Mouse (Mus musculus) forebrain, embryonic 13.5 days (tissue): ENCODE data around the gene Fli1. TPM values are rescaled to one million over a fixed set of nuclear protein-coding genes. Genes with fewer than 3 reads are reported as not detected.

Source experiments
- ATAC-seq: fragments of 200-750 bp; cut with Nextera tagmentation; 2 replicates; pipeline ENCODE4 v1.8.0; 2017
- H3K27ac ChIP-seq: fragments of 300-500 bp; sonication (generic); 2 replicates; pipeline ENCODE4 v1.5.1; 2015; ENCODE audit warnings: inconsistent platforms, mild to moderate bottlenecking, moderate library complexity
- H3K27me3 ChIP-seq: fragments of 300-500 bp; sonication (generic); 2 replicates; pipeline ENCODE4 v1.6.1; 2015; ENCODE audit warnings: mild to moderate bottlenecking, inconsistent platforms
- H3K36me3 ChIP-seq: fragments of 300-500 bp; sonication (generic); 2 replicates; pipeline ENCODE4 v1.6.1; 2015; ENCODE audit warnings: mild to moderate bottlenecking, inconsistent platforms; ENCODE audit not compliant: poor library complexity, severe bottlenecking
- H3K4me1 ChIP-seq: fragments of 300-500 bp; sonication (generic); 2 replicates; pipeline ENCODE4 v1.6.1; 2015; ENCODE audit warnings: inconsistent platforms
- H3K4me2 ChIP-seq: fragments of 300-500 bp; sonication (generic); 2 replicates; pipeline ENCODE4 v1.6.1; 2015; ENCODE audit warnings: inconsistent platforms, mild to moderate bottlenecking, moderate library complexity
- H3K4me3 ChIP-seq: fragments of 300-500 bp; sonication (generic); 2 replicates; pipeline ENCODE4 v1.5.1; 2015; ENCODE audit warnings: mild to moderate bottlenecking, inconsistent platforms
- H3K9ac ChIP-seq: fragments of 300-500 bp; sonication (generic); 2 replicates; pipeline ENCODE4 v1.6.1; 2015; ENCODE audit warnings: mild to moderate bottlenecking, inconsistent platforms
- H3K9me3 ChIP-seq: fragments of 300-500 bp; sonication (generic); replicated peaks from 2 replicates; pipeline ENCODE4 v1.6.1; 2016; ENCODE audit warnings: inconsistent platforms
- WGBS: fragments of 180-500 bp; shearing (Covaris S2); methylation state at CpG from one replicate; pipeline ENCODE4 v1.1.7; 2015; 5-methylcytosine and 5-hydroxymethylcytosine counted together
- polyA plus RNA-seq: library from polyadenylated mRNA; unstranded; fragments of >200 nt; fragmentation: Nextera tagmentation; extraction: Ambion mirVana; gene quantifications from 2 replicates; pipeline ENCODE4 v1.2.1, GENCODE M21; 2015

Fli1 gene
- polyA plus RNA-seq, 1 experiment from 2014 or later = 7.0 TPM

DNA sequence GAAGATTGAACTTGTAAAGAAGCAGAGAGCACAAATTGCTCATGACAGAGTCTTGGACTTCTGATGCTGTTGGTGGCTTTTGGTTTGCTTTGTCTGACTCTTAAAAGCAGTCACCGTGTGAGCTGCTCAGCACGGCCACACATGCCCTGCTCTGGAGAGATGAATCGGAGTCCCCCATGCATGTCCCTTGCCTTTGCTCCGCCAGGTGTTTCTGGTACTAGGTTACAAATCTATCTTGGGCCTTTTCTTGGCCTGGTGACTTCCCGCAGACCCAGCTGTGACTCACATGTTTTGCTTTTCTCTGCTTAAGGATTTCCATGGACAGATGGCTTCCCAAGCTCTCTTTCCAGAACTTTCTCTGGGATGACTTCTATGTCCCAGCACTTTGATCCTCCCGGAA lies 169.0 kb downstream of the Fli1 start:
- Histone ChIP-seq H3K27me3 (no peaks in the 10 kb centered on the region), H3K4me3 (no peak overlapping the region), H3K27ac (no peak overlapping the region), H3K4me1 (peaks cover 12% of the 10 kb centered on the region), H3K9me3 (no peaks in the 10 kb centered on the region), H3K4me2 (no peak overlapping the region), H3K9ac (no peak overlapping the region), H3K36me3 (no peaks in the 10 kb centered on the region)
- 90% methylated on average over 6 of the region's 6 CpGs for WGBS
- no peak for ATAC-seq

Other genes with a start within 250 kb of the Fli1 start
- gene Kcnj5, start 198.5 kb downstream of the Fli1 start, polyA plus RNA-seq = 1.2 and 1.3 TPM in 2 replicates
- not detected in 2 replicates for gene Kcnj1, start 170.4 kb downstream of the Fli1 start, polyA plus RNA-seq
- gene Ets1, start 93.4 kb upstream of the Fli1 start, polyA plus RNA-seq = 16.0 and 16.7 TPM in 2 replicates